ENCODE assay signal across 12 mouse cellular contexts in the genomic region with DNA sequence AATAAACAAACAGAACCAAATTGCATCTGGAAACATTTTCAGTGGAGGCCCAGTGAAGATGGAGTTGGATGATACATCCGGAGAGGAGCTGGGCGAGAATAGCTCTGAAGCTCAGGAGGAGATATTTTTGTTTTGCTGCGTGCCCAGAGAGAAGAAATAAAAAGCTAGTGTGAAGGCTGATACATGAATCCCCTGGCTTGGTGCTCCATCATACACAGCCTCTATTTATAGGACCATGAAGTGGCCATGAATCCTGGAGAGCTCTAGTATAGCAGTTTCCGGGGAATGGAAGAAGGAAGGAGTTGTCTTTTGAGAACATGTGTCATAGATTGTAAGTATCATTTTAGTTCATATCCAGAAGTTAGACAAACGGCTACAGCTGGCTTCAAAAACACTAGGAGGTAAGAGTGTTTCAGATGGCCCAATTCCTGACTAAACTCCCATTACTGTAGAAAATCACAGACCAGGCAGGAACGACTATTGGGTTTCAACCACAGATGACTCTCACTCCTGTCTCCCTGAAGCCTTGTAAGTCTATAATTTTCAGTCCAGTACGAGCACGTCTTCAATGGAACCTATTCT.
DNase-seq lines count a peak whose midpoint lies in the region; ATAC-seq and TF ChIP-seq lines count a peak whose summit lies in the region.
"Had no signal": no experiment of that assay in that cellular context is flagged by ENCODE, and none has a peak within 500 bp of the region (broad histone marks: within the 10 kb centered on the region; RNA-seq: fewer than 3 reads in every experiment).

No protein-coding gene starts in this region.

- TF ChIP-seq CTCF in left cerebral cortex, adult 2 months (IDR thresholded peaks at IDR 0.05): no peak

- H3K4me3 ChIP-seq in heart, embryonic 12.5 days: no peak overlapping the region
- no peak overlapping the region for H3K4me3 ChIP-seq in left cerebral cortex, adult 2 months
- H3K4me3 ChIP-seq in brown adipose tissue, adult 24 weeks (ENCODE audit: insufficient read depth, low read depth, low read length): no peak overlapping the region
- no peak overlapping the region for H3K4me3 ChIP-seq in myocyte
- H3K4me3 ChIP-seq: forebrain, embryonic 13.5 days; liver, embryonic 12.5 days; neural tube, embryonic 15.5 days had no signal

- no peak overlapping the region for H3ac ChIP-seq in myocyte (ENCODE audit: control insufficient read depth, insufficient read length)

- peak; percentile 91 for DNase-seq in heart, adult 11 months
- DNase-seq in left cerebral cortex, adult 2 months (ENCODE audit: extremely low spot score in 1 of 2, low spot score in 2 of 2): no peak
- no peak for DNase-seq in left cerebral cortex, postnatal 10 days (ENCODE audit: extremely low spot score in 1 of 2, low spot score in 2 of 2)
- no peak for DNase-seq in urinary bladder, adult 18-20 months (ENCODE audit: low spot score in 2 of 2)
- DNase-seq in adrenal gland, postnatal 10 days: no peak
- DNase-seq: thymus, postnatal 36 days had no signal

- intact Hi-C loops in left cerebral cortex, adult 2 months (cut with DNase I): no loop called here
- intact Hi-C loops in left cerebral cortex, postnatal 10 days (cut with DNase I): no loop called here

- TF ChIP-seq POLR2A in myocyte (IDR thresholded peaks at IDR 0.05; ENCODE audit: insufficient read length, low read depth): no peak

- ATAC-seq in heart, embryonic 12.5 days (ENCODE audit: insufficient number of reproducible peaks, low FRiP score): no peak
- ATAC-seq: forebrain, embryonic 13.5 days; liver, embryonic 12.5 days had no signal

- H3K79me2 ChIP-seq in myocyte (ENCODE audit: control insufficient read depth, insufficient read depth): no peaks in the 10 kb centered on the region

- no peak overlapping the region for H3K4me2 ChIP-seq in heart, embryonic 12.5 days
- peak overlapping the region; percentile 67 for H3K4me2 ChIP-seq in myocyte (ENCODE audit: low read depth)
- H3K4me2 ChIP-seq: forebrain, embryonic 13.5 days; liver, embryonic 12.5 days; neural tube, embryonic 15.5 days had no signal

- H3K27me3 ChIP-seq in heart, embryonic 12.5 days (replicated peaks): no peaks in the 10 kb centered on the region
- H3K27me3 ChIP-seq in myocyte (ENCODE audit: control insufficient read depth, insufficient read depth, insufficient read length): no peaks in the 10 kb centered on the region
- H3K27me3 ChIP-seq: forebrain, embryonic 13.5 days; liver, embryonic 12.5 days; neural tube, embryonic 15.5 days had no signal

- H3K36me3 ChIP-seq in heart, embryonic 12.5 days: no peaks in the 10 kb centered on the region
- H3K36me3 ChIP-seq in myocyte (ENCODE audit: control insufficient read depth, insufficient read depth): no peaks in the 10 kb centered on the region
- H3K36me3 ChIP-seq: liver, embryonic 12.5 days; neural tube, embryonic 15.5 days had no signal

- H3K4me1 ChIP-seq in heart, embryonic 12.5 days (replicated peaks): peaks cover 16% of the 10 kb centered on the region
- H3K4me1 ChIP-seq in brown adipose tissue, adult 24 weeks (ENCODE audit: control insufficient read depth, insufficient read depth, insufficient read length, low read length): peaks cover 13% of the 10 kb centered on the region; the same call in 1 of the 2 replicates
- H3K4me1 ChIP-seq: forebrain, embryonic 13.5 days; liver, embryonic 12.5 days; neural tube, embryonic 15.5 days had no signal

- H3K9me3 ChIP-seq in heart, embryonic 12.5 days (replicated peaks): no peaks in the 10 kb centered on the region
- H3K9me3 ChIP-seq: forebrain, embryonic 13.5 days; liver, embryonic 12.5 days; neural tube, embryonic 15.5 days had no signal

- H3K9ac ChIP-seq in heart, embryonic 12.5 days: no peak overlapping the region
- H3K9ac ChIP-seq: forebrain, embryonic 13.5 days; liver, embryonic 12.5 days; neural tube, embryonic 15.5 days had no signal

- no peak overlapping the region for H3K27ac ChIP-seq in heart, embryonic 12.5 days (ENCODE audit: poor library complexity, severe bottlenecking)
- peak overlapping the region; percentile 24; the same call in 1 of the 2 replicates for H3K27ac ChIP-seq in left cerebral cortex, adult 2 months
- H3K27ac ChIP-seq in brown adipose tissue, adult 24 weeks (replicated peaks; ENCODE audit: low read depth, low read length): peak overlapping the region; percentile 65
- H3K27ac ChIP-seq: forebrain, embryonic 13.5 days; liver, embryonic 12.5 days; neural tube, embryonic 15.5 days had no signal

- 68% methylated on average over 8 of the region's 8 CpGs for WGBS in heart, embryonic 12.5 days

TF ChIP-seq in myocyte, 11 proteins besides CTCF, POLR2A, EP300 and RAD21:
- no peak for TF ChIP-seq REST (IDR thresholded peaks at IDR 0.05; ENCODE audit: insufficient read depth, insufficient read length)
- TF ChIP-seq TCF12 (IDR thresholded peaks at IDR 0.05; ENCODE audit: insufficient read depth, poor library complexity, severe bottlenecking): no peak
- TF ChIP-seq TCF3 (IDR thresholded peaks at IDR 0.05; ENCODE audit: insufficient read length, low read depth): no peak
- TF ChIP-seq POLR2AphosphoS2 (IDR thresholded peaks at IDR 0.05; ENCODE audit: insufficient read length, low read depth): no peak
- TF ChIP-seq CEBPB (IDR thresholded peaks at IDR 0.05; ENCODE audit: insufficient read depth, poor library complexity, severe bottlenecking): no peak
- TF ChIP-seq SRF (IDR thresholded peaks at IDR 0.05; ENCODE audit: control insufficient read depth, insufficient read length, low read depth): no peak
- no peak for TF ChIP-seq USF1 (IDR thresholded peaks at IDR 0.05; ENCODE audit: low read depth)
- TF ChIP-seq MAX (IDR thresholded peaks at IDR 0.05; ENCODE audit: low read depth): no peak
- TF ChIP-seq E2F4 (IDR thresholded peaks at IDR 0.05; ENCODE audit: insufficient read depth): no peak
- TF ChIP-seq MYOD1 (IDR thresholded peaks at IDR 0.05; ENCODE audit: control insufficient read depth in 1 of 3, insufficient read length in 2 of 3, low read depth in 2 of 3): no peak
- TF ChIP-seq MYOG (IDR thresholded peaks at IDR 0.05; ENCODE audit: control insufficient read depth in 1 of 3, insufficient read depth in 1 of 3, insufficient read length in 2 of 3, low read depth in 2 of 3): no peak
